Mouse (Mus musculus) hindbrain, embryonic 16.5 days (tissue): ENCODE data around the gene Hint1. TPM values are rescaled to one million over a fixed set of nuclear protein-coding genes. Genes with fewer than 3 reads are reported as not detected.

Experiments used
- polyA plus RNA-seq: library from polyadenylated mRNA; unstranded; fragments of >200 nt; fragmentation: Nextera tagmentation; extraction: Ambion mirVana; gene quantifications from 2 replicates; pipeline ENCODE4 v1.2.1, GENCODE M21; 2015

Hint1 gene
- polyA plus RNA-seq, 1 experiment from 2014 or later = 827 TPM

Other genes starting within 250 kb of the Hint1 start
- gene Cdc42se2, start 78.7 kb upstream of the Hint1 start, polyA plus RNA-seq = 136 and 147 TPM in 2 replicates
- 10.4 and 10.6 TPM in 2 replicates for gene Lyrm7, start 5.5 kb upstream of the Hint1 start, polyA plus RNA-seq
- 78.5 and 78.8 TPM in 2 replicates for gene Gpx3, start 36.1 kb downstream of the Hint1 start, polyA plus RNA-seq
- 19.6 and 20.4 TPM in 2 replicates for gene Tnip1, start 96.5 kb downstream of the Hint1 start, polyA plus RNA-seq
- 72.4 and 84.0 TPM in 2 replicates for gene Anxa6, start 167.1 kb downstream of the Hint1 start, polyA plus RNA-seq
- gene Ccdc69, start 211.7 kb downstream of the Hint1 start, polyA plus RNA-seq = 0.50 and 1.00 TPM in 2 replicates
- gene Gm2a, start 231.7 kb downstream of the Hint1 start, polyA plus RNA-seq = 39.0 and 45.8 TPM in 2 replicates